Mouse (Mus musculus): ENCODE data around the gene Ascc3. TPM values are rescaled to one million over a fixed set of nuclear protein-coding genes. Genes with fewer than 3 reads are reported as not detected.

Ascc3 gene
- polyA plus RNA-seq (2015; fragmentation: Illumina TruSeq; extraction: RNeasy Lipid Tissue Mini Kit (QIAGEN cat#74804); ENCODE audit: insufficient read depth, low replicate concordance) = 29.6 TPM

GRCm38 (mm10) chr10:50592355-50593293, at the start of gene Ascc3:
Gene Ascc3, plus strand, starts transcription at chr10:50592669.

GRCm38 (mm10) chr10:50894170-50894991, 301.9 kb downstream of the Ascc3 start, which contains the start of gene Sim1:
Gene Sim1, plus strand, starts transcription at chr10:50894754.

Data from spleen, adult 10 weeks (tissue).